Mouse (Mus musculus) adrenal gland, postnatal 10 days (tissue): ENCODE results near the gene Rps6ka4. TPM values are rescaled to one million over a fixed set of nuclear protein-coding genes. Genes with fewer than 3 reads are reported as not detected.

Experiments used
- DNase-seq: peaks from one replicate; pipeline ENCODE4 v3.0.0; 2021; ENCODE audit warnings: mixed read lengths
- long read RNA-seq, 2 experiments: library from polyadenylated mRNA; stranded (forward); transcript quantifications; one replicate each; pipeline ENCODE4 v2.0.0; 2021
- total RNA-seq, 2 experiments: library from RNA; stranded (reverse); gene quantifications; 2 replicates each; pipeline ENCODE4 v1.2.3; 2021

Gene Rps6ka4
- total RNA-seq, result 10 to 100 TPM; 21.5 to 27.5 TPM
- long read RNA-seq, experiment 1, transcript Rps6ka4-201 (18 exons, 3,105 nt), result major isoform, 49 of 69 reads
- long read RNA-seq, experiment 1, partial matches to known transcripts, result 13 of 69 reads
- long read RNA-seq, experiment 1, other reads (novel, unspliced or antisense), result 5 of 69 reads
- long read RNA-seq, experiment 2, transcript Rps6ka4-201 (18 exons, 3,105 nt), result major isoform, 34 of 42 reads
- long read RNA-seq, experiment 2, partial matches to known transcripts, result 5 of 42 reads
- long read RNA-seq, experiment 2, other reads (novel, unspliced or antisense), result 3 of 42 reads

DNA sequence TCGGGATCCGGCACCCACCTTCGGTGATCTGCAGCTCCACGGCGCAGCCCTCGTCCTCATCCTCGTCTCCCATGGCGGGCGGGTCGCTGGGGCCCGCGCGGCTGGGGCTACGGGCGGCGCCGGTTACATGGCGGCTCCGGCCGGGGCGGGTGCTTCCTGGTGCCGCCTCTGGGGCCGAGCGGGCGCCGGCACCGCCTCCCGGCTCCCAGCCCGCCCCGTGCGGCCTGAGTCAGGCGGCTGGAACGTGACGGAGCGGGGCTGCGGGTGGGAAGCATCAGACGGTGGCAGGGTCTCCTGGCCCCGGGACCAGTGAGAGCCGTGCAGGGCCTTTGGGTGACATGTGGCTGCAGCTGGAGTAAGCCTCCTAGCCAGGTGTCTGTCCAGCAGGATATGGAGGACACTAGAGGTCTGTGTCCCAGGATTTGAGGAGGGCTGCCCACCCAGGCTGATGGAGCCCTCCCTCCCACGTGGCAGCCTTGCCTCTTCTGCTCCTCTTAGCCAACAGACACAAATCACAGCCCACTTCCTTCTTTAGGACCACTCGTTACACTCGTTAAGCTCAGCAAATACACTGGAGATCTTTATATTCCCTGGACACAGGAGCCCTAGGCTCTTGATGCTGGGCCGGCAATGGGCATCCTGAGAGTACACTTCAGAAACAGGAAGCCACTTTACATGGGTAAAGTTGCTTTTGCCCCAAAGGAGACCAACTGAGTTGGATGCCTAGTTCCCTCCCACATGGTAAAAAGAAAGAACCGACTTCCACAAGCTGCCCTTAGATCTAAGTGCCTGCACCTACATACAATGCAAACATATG is at the start of gene Rps6ka4:
Gene Rps6ka4, minus strand, starts transcription at position 162 of the 817 bp plus-strand sequence.
- DNase-seq, result peak; percentile 87

DNA sequence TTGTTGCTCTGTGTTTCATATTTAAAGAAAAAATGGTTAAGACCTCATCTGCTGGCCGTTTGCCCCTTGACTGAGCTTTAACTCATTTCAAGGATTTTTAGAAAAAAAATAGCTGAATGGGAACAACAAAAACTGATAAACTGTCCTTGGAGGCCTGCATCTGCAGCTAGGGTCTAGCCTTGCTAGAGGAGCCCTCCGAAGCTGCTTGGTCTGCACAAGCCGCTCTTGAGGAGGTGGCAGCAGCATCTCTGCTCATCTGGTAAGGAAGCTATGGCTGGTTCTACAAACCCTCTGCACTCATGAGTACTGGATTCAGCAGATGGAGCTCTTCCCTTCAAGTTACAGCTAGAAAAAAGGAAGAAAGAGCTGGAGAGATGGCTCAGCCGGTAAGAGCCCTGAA is 37.5 kb upstream of the Rps6ka4 start:
- no peak for DNase-seq

DNA sequence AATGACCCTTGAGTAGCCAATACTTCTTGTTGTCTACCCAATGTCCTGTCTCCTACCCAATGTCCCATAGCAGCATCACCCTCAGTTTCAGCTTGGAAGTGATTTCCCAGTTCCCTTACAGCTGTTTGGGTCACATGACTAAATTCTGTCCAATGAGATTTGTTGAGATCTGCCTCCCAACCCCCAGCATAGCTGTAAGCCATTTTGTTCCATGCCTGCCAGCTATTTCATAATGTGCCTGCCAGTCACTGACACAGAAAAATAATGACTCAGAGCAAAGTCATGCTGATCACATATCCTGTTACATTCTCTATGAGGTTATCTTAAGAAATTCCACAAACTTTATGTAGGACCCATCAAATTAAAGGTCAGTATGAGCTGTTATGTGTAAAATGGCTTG is 36.4 kb upstream of the Rps6ka4 start:
- no peak for DNase-seq

DNA sequence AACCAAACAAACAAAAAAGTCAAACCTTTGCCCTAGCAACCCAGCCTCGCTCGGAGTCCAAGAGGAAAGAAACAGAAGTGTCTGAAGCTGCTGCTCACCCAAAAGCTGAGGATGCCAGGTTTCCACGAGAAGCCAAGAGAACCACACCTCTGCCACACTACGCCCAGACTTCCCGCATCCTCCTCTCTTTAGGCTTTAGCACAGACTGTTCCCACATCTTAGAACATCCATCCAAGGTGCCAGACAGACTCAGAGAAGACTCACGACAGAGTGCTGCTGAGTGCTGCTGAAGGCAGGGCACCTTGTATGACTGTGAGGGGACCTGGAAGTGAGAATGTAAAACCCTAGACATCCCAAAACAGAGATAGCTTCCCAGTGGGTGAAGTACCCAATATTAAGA is 35.4 kb upstream of the Rps6ka4 start:
- DNase-seq, result no peak

DNA sequence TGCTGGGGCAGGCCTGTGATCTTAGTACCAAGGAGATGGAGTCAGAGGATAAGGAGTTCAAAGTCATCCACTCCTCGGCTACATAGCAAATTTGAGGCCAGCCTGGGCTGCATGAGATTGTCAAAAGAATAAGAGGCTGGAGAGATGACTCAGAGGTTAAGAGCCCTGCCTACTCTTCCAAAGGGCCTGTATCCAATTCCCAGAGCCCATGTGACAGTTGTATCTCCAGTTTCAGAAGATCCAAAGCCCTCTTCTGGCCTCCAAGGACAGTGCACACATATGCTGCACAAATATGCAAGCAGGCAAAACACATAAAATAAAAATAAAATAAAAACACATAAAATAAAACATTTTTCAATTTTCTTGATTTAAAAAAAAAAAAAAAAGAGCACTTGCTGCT is 33.8 kb upstream of the Rps6ka4 start:
- no peak for DNase-seq

DNA sequence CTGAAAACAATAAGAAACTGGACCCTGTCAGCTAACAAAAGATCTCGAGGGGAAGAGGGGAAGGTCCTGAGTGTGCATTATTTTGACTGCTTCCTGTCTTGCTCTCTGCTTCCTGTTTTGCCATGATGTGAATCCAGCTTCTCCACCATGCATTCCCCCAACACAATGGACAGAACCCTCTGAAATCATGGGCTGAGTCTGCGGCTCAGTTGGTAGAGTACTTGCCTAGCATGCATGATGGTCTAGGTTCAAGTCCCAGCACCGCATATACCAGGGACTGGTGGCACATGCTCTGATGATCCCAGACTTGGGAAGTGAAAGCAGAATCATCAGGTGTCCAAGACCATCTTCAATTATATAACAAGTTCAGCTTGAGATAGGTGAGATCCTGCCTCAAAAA is 32.3 kb upstream of the Rps6ka4 start:
- DNase-seq, result no peak

DNA sequence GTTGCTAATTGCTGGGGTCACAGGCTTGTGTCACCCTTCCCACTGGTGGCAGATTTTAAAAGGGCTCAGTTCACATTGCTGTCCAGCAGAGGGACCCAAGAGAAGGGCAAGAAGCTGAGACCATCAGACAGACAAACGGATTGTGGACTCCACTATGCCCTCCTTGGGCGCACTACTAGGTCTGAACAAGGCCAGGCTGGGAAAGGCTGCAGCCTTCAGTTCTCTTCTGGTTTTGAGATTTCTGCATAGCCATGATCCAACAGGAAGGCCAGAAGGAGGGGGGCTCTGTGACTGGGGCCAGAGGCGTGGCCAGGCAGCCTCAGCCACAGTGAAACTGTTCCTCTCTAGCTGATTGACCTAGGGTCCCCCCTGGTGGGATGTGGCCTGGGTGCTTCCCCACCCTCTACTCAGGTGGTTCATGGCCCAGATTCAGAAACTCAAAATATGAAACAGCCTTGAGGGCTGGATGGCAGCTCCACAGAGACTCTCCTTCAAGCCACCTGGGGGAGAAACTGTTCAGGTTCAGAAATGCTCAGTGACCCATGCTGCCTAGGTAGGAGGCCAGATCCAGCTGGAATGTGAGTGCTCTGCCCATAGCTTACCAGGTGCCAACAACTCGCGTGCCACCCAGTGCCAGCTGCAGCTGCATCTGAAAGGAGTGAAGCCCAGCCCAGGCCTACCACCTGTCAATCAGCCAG is 31.3 kb upstream of the Rps6ka4 start:
- DNase-seq, result no peak

DNA sequence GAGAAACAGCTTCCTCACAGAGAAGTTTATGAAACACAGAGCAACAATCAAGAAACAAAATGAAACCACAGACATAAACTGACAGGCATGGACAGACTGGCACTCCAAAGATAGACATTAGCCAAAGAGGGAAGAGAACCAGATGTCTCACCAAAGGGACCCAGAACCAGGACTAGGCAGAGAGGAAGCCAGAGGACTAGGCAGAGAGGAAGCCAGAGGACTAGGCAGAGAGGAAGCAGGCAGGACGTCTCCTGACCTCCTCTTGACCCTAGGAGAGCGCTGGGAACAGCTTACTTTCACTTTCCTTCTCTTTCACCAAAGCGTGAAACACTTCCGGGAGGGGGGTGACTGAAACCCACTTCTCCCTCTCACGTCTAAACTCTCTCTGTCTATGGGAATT is 28.9 kb upstream of the Rps6ka4 start:
- DNase-seq, result peak; percentile 73

DNA sequence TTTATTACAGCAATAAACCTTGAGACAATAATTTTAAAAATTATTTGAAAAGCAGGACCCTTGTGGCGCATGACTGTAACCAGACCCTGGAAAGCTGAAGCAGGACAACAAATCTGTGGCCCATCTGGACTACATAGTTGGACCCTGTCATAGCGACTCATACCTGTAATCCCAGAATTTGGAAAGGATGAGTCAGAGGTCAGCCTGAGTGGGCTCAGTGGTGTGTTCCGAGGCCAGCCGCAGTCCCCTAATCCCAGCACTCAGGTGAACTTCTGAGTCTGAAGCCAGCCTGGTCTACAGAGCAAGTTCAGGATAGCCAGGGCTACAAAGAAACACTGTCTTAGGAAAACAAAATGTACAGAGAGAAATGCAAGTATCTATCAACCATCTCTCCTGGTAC is 21.0 kb upstream of the Rps6ka4 start:
- no peak for DNase-seq

DNA sequence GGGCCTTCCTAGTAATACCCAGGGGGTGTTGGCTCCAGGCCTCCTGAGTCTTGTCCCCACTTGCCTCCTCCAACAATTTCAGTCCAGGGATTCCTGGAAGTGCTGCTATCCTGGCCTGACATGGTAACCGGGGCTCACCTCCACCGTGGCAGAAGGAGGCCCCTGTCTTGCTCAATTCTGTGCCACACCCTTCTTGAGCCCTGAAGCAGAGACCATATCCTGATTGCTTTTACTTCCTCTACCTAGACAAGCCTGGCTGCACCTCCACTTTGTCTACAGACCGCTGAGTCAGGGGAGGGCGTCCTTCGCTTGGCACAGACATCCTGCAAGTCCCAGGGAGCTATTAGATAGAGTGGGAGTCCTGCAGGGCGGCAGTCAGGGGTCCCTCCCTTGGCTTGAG is 20.3 kb upstream of the Rps6ka4 start:
- DNase-seq, result no peak

DNA sequence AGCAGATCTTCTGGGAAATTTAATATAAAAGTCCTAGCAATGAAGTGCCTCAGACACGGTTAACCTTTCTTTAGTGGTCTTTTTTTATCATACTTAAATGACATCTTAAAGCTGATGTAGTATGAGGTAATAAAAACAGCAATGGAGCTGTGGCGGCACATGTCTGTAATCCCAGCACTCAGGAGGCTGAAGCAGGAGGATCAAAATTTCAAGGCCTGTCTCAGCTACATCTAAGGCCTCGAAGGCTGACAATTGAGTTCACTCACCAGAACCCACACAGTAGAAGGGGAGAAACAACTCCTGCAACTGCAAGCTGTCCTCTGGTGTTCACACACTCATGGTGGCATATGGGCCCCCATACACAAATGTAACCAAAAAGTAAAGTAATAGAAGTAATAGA is 19.5 kb upstream of the Rps6ka4 start:
- DNase-seq, result no peak

DNA sequence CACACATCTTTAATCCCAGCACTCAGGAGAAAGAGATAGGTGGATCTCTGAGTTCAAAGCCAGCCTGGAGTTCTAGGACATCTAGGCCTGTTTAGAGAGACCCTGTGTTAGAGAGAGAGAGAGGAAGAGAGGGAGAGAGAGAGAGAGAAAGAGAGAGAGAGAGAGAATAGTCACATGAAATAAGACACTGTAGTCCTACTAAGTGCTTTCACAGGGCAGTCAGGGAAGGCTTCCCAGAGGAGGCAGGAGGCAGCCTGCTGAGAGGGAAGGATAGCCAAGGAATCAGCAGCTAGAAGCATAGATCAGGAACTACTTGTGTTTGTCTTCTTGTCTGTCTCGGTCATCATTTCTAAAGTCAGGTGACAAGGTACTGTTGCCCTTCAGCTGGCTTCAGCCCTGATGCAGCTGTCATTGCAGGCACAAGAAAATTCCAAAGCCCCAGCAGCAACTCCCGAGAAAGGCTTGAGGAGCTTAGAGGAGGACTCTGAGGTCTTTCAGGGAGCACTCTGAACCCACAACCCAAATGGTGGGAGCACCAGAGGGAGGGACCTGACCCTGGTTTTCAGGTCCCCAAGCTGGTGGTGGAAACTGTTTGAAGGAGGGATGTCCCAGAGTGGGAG is 18.7 kb upstream of the Rps6ka4 start:
- no peak for DNase-seq

DNA sequence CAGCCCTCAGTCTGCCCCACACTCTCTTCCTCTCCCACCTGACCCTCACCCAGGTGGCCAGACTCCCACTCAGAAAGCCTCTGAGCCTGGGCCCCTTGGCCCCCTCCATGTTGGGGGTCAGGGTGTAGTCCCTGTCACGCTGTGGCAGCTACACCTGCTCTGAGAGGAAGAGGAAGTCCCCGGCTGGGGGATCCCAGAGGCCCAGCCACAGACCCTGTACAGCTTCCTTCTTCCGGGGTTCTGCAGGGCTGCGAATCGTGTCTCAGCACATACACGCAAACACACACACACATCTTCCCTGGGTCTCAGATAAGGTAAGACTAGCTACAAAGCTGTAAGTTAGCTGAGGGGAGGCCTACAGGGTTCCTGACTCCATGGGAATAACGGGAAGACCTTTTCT is 17.6 kb upstream of the Rps6ka4 start, which contains the start of gene Ccdc88b:
Gene Ccdc88b, minus strand, starts transcription at position 181 of the 400 bp plus-strand sequence.
- DNase-seq, result no peak

DNA sequence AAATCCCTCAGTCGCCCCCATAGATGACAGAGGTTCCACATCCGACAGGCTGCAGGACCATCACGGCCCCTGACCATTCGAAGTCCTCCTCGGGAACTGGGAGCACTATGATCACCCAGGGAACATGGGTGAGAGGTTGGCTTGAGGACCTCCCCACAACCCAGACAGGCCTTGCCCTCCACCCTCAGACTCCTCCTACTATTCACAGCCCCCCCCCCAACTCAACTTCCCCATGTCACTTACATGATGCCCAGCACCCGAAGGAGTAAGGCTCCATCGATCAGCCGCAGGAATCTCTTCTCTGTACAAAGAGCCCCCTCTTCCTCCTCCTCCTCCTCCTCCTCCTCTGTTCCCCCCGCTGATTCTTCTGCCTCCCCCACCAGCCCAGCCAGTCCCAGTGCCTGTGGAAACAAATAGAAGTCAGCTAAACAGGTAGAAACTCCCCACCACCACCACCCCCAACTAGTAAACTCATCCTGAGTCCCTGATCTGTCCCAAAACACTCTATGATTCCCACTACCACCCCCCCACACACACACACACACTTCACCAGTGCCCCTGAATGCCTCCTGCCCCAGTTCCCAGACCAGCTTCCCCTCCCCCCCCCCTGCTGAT is 17.1 kb upstream of the Rps6ka4 start:
- DNase-seq, result no peak

DNA sequence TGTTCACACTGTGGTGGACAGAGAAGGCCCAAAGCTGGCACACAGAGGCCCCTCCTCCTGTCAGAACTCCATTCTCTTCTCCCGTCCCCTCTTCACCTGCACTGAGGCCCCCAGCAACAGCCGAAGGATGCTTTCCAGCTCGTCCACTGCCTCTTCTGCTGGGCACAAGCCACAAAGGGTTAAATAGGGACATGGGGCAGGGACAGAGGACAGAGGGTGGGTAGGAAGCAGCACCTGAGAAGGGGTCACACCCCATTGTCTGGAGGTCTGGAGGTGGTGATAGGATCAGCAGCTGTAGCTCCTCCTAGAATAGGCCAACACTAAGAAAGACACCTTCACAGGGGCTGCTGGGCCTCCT is 16.5 kb upstream of the Rps6ka4 start:
- DNase-seq, result no peak

DNA sequence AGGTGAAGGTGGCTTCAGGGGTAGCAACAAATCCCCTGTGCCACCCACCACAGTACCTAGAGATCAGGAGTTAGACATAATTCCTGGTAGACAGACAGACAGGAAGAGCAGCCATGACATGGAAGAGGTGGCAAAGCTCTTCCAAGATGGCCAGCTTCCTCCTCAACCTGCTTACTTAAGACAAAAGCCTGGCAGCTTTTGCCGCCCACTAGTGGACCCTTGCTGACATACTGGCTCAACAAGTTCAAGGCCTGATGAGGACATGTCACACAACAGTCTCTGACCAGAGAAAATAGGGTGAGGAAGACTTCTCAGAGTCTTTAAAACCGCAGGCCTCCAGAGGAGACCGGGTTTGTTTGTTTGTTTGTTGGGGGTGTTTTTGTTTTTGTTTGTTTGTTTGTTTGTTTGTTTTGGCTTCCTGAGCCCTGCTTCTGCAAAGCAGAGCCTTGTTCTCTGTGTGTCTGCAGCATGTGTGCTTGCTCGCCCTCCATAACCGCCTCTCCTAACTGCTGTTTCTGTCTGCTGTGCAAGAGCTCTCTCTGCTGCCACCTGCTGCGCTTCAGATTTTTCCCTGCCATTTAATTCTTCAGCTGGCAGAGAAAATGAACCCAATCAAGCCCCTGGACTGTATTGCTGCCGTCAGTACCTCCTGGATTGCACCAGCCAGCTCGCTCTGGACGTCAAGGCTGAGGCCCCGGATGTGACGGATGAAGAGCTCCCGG is 16.0 kb upstream of the Rps6ka4 start:
- peak; percentile 67 for DNase-seq

DNA sequence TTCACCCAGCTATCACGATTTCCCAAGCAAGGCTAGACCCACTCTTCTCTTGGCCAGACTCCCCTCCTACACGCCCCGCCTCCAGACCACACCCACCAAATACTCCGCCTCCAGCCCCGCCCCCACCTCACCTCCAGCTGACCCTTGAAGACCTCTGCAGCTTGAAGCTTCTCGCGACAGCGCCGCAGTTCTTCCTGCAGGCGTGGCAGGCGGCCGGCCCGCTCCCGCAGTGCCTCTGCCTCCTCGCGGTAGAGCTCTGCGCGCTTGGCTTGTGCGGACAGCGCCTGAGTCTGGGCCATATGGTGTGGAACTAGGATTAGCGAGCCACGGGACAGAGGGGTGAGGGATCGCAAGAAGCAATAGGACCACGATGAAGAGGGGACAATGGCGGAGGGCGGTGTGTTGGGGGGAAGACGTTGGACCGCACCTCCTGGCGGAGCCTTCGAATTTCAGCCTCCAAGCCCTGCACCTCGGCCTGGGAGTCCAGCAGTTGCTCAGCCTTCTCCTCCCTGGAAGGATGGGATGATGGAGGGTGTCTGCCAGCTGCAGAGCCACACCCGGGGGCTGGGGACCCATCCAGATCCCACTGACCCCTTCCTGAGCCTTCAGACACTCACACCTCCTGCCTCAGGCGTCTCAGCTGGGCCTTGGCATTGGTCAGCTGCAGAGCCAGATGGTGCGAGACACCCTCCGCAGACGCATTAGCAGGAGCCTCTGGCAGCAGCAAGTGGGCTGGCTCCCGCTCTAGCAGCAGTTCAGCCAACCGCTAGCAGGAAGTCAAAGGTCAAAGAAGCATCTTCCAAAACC is 15.0 kb upstream of the Rps6ka4 start:
- peak; percentile 42 for DNase-seq

DNA sequence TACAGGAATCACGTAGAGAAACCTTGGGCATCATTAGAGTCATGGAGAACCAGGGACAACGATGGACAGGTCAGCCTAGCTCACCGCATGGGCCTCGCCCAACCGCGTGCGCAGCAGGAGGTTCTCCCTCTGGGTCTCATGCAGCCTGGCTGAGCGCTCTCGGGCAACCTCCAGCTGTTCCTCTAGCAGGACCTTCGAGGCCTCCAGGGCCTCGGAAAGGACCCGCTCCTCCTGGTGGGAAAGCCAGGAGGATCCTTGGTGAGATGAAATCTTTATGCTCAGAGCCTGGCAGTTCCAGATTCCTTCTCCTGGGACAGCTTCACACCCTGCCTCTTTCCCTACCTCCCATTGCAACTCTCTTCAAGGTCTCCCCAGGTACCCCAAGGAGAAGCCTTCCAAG is 14.2 kb upstream of the Rps6ka4 start:
- DNase-seq, result no peak

DNA sequence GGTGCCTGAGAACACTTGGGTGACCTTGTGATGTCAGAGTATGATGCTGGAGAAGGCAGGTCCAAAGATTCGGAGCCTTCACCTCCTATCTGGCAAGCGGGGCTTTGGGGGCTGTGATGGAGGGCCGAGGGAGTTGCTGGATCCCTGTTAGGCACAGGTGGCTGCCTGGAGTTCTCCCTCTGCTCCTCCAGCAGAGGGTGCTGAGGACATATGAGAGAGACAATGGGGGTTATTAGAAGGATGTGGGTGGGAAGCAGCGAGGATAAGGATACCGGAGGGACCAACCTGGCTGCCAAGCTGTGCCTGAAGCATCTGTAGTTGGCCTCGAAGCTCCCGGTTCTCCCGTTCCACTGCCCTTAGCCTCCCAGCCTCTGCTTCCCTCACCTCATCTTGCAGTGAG is 13.5 kb upstream of the Rps6ka4 start:
- no peak for DNase-seq

DNA sequence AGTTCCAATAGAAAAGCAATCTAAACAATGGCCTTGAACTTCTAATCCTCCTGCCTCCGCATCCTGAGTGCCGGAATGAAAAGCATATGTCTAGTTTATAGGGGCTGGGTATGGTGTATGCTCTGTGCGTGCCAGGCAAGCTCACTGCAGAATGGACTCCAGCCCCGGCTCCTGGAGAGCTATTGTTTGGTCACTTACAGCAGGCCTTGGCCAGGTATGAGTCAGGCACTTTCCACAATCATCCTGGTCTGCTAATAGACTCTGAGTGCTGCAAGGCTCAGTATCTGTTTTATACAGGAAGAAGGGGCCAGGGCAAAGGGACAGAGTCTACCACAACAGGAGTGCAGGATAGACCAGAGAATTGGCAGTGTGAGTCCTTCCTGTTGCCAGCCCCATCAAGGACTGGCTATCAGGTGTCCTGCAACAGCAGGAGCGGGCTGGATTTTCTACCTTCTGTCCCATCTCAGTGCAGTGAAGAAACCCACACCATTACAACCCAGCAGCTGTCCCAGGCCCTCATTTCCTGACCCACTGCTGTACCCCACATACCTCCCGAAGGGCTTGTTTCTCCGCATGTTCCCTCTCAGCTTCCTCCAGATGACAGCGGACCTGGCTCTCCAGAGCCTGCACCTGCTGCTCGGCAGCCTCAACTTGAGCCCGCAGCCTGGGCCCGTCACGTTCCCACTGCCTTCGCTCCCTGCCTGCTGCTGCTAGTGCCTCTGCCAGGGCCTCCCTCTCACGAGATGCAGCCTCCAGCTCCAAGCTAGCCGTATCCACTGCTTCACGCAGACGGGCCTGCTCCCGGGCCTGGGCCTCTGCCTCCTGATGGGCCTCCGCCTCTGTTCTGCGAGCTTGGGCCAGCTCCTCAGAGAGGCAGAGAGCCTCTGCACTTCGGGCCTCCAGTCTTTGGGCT is 12.2 kb upstream of the Rps6ka4 start:
- DNase-seq, result no peak
